Comparison of ENCODE assay signal across 19 mouse cellular contexts in genomic region chr6:37740982-37741889, GRCm38 (mm10).
DNase-seq lines count a peak whose midpoint lies in the region; ATAC-seq and TF ChIP-seq lines count a peak whose summit lies in the region.
"Had no signal": no experiment of that assay in that cellular context is flagged by ENCODE, and none has a peak within 500 bp of the region (broad histone marks: within the 10 kb centered on the region; RNA-seq: fewer than 3 reads in every experiment).

No protein-coding gene starts in this region.

- 52% methylated on average over 14 of the region's 14 CpGs for WGBS in lung, postnatal 0 days
- 87% methylated on average over 14 of the region's 14 CpGs for WGBS in forebrain, embryonic 10.5 days

- peak overlapping the region; percentile 82 for H3K27ac ChIP-seq in ES-Bruce4 (ENCODE audit: insufficient read depth, low read length)
- no peak overlapping the region for H3K27ac ChIP-seq in lung, postnatal 0 days (ENCODE audit: low read length)
- H3K27ac ChIP-seq in forebrain, embryonic 10.5 days = no peak overlapping the region
- H3K27ac ChIP-seq: embryonic facial prominence, embryonic 15.5 days; forebrain, embryonic 12.5 days; heart, adult 2 months; hindbrain, embryonic 13.5 days; intestine, embryonic 15.5 days; limb, embryonic 15.5 days; macrophage; midbrain, embryonic 13.5 days had no signal

- no peaks in the 10 kb centered on the region for H3K4me1 ChIP-seq in ES-Bruce4 (ENCODE audit: control insufficient read depth, insufficient read depth, low read length)
- H3K4me1 ChIP-seq in lung, postnatal 0 days (ENCODE audit: insufficient read depth, low read depth, low read length) = no peaks in the 10 kb centered on the region
- no peaks in the 10 kb centered on the region for H3K4me1 ChIP-seq in forebrain, embryonic 10.5 days
- H3K4me1 ChIP-seq: embryonic facial prominence, embryonic 15.5 days; forebrain, embryonic 12.5 days; hindbrain, embryonic 13.5 days; intestine, embryonic 15.5 days; limb, embryonic 15.5 days; midbrain, embryonic 13.5 days had no signal

- H3K36me3 ChIP-seq in ES-Bruce4 (ENCODE audit: control insufficient read depth, insufficient read depth, low read length, poor library complexity, severe bottlenecking) = no peaks in the 10 kb centered on the region; the same call in 1 of the 2 replicates
- no peaks in the 10 kb centered on the region for H3K36me3 ChIP-seq in lung, postnatal 0 days (ENCODE audit: insufficient read depth, low read length)
- H3K36me3 ChIP-seq in forebrain, embryonic 10.5 days (replicated peaks) = no peaks in the 10 kb centered on the region
- H3K36me3 ChIP-seq: embryonic facial prominence, embryonic 15.5 days; forebrain, embryonic 12.5 days; hindbrain, embryonic 13.5 days; intestine, embryonic 15.5 days; limb, embryonic 15.5 days; midbrain, embryonic 13.5 days had no signal

- DNase-seq in ES-CJ7 (ENCODE audit: low read depth, low spot score) = peak; percentile 87
- DNase-seq in kidney, postnatal 14 days = peak; percentile 47
- peak; percentile 65 for DNase-seq in lung, postnatal 0 days (ENCODE audit: low spot score)
- no peak for DNase-seq in forebrain, embryonic 10.5 days (ENCODE audit: extremely low spot score, low spot score)
- DNase-seq in T-cell, adult 2 months (ENCODE audit: low spot score) = no peak
- no peak for DNase-seq in adrenal gland, postnatal 14 days
- DNase-seq: adrenal gland, adult 8-10 months; cerebellum, adult 2 months; heart, adult 2 months; thymus, adult 2 months had no signal

- peaks cover 50% of the 10 kb centered on the region for H3K9me3 ChIP-seq in ES-Bruce4 (replicated peaks; ENCODE audit: control insufficient read depth, insufficient read depth, low read length, poor library complexity, severe bottlenecking)
- H3K9me3 ChIP-seq in lung, postnatal 0 days (ENCODE audit: low read length) = no peaks in the 10 kb centered on the region
- peaks cover 6% of the 10 kb centered on the region; the same call in 1 of the 2 replicates for H3K9me3 ChIP-seq in forebrain, embryonic 10.5 days
- H3K9me3 ChIP-seq: embryonic facial prominence, embryonic 15.5 days; intestine, embryonic 15.5 days; limb, embryonic 15.5 days had no signal

- H3K4me3 ChIP-seq in ES-Bruce4 (ENCODE audit: low read depth, low read length) = no peak overlapping the region
- no peak overlapping the region for H3K4me3 ChIP-seq in lung, postnatal 0 days (ENCODE audit: low read depth, low read length)
- no peak overlapping the region for H3K4me3 ChIP-seq in forebrain, embryonic 10.5 days
- H3K4me3 ChIP-seq: embryonic facial prominence, embryonic 15.5 days; forebrain, embryonic 12.5 days; heart, adult 2 months; hindbrain, embryonic 13.5 days; intestine, embryonic 15.5 days; limb, embryonic 15.5 days; midbrain, embryonic 13.5 days had no signal

- H3K4me2 ChIP-seq in lung, postnatal 0 days (replicated peaks; ENCODE audit: low read depth, low read length) = peak overlapping the region; percentile 23; the same call in 1 of the 2 replicates
- H3K4me2 ChIP-seq: embryonic facial prominence, embryonic 15.5 days; forebrain, embryonic 12.5 days; hindbrain, embryonic 13.5 days; intestine, embryonic 15.5 days; limb, embryonic 15.5 days; midbrain, embryonic 13.5 days had no signal

- no peaks in the 10 kb centered on the region for H3K27me3 ChIP-seq in ES-Bruce4 (ENCODE audit: control insufficient read depth, insufficient read depth, low read length, poor library complexity, severe bottlenecking)
- no peaks in the 10 kb centered on the region for H3K27me3 ChIP-seq in lung, postnatal 0 days (replicated peaks; ENCODE audit: insufficient read depth, low read length)
- H3K27me3 ChIP-seq in forebrain, embryonic 10.5 days (ENCODE audit: poor library complexity, severe bottlenecking) = no peaks in the 10 kb centered on the region
- H3K27me3 ChIP-seq: embryonic facial prominence, embryonic 15.5 days; forebrain, embryonic 12.5 days; hindbrain, embryonic 13.5 days; intestine, embryonic 15.5 days; limb, embryonic 15.5 days; midbrain, embryonic 13.5 days had no signal

- TF ChIP-seq POLR2A in ES-Bruce4 (IDR thresholded peaks at IDR 0.05; ENCODE audit: insufficient read depth, low read length) = no peak

- peak; percentile 57 for ATAC-seq in lung, postnatal 0 days
- ATAC-seq: CD4-positive, CD25-positive, alpha-beta regulatory T cell, adult 4 months; intestine, embryonic 15.5 days; midbrain, embryonic 13.5 days had no signal

- no peak for TF ChIP-seq CTCF in ES-Bruce4 (IDR thresholded peaks at IDR 0.05; ENCODE audit: low read depth, low read length)
- no peak for TF ChIP-seq CTCF in lung, postnatal 0 days (IDR thresholded peaks at IDR 0.05)

- no peak overlapping the region for H3K9ac ChIP-seq in ES-Bruce4 (ENCODE audit: low read depth, poor library complexity, severe bottlenecking)
- no peak overlapping the region for H3K9ac ChIP-seq in lung, postnatal 0 days (replicated peaks; ENCODE audit: low read depth)
- H3K9ac ChIP-seq: embryonic facial prominence, embryonic 15.5 days; forebrain, embryonic 12.5 days; hindbrain, embryonic 13.5 days; intestine, embryonic 15.5 days; limb, embryonic 15.5 days; midbrain, embryonic 13.5 days had no signal

- TF ChIP-seq EP300 in ES-Bruce4 (IDR thresholded peaks at IDR 0.05; ENCODE audit: insufficient read depth, low read depth, low read length) = peak; percentile 65; the same call in 1 of the 2 replicates
- peak; percentile 74 for TF ChIP-seq EP300 in lung, postnatal 0 days (IDR thresholded peaks at IDR 0.05)

Comparison
In these comparisons a context has a peak if more than half of its experiments do, and no peak if none do; other contexts are left out.
1. DNase-seq: peak in ES-CJ7 (single experiment), kidney, postnatal 14 days (single experiment) and lung, postnatal 0 days (single experiment); none in forebrain, embryonic 10.5 days (single experiment), T-cell, adult 2 months (single experiment) and adrenal gland, postnatal 14 days (single experiment).